Mouse (Mus musculus) olfactory bulb, adult 2 months (tissue): ENCODE data around the gene Scyl1.

Experiments used
- CTCF ChIP-seq: fragments of 200-500 bp; IDR thresholded peaks from 2 replicates; pipeline ENCODE4 v1.5.1; 2012; ENCODE audit warnings: low read depth, mild to moderate bottlenecking, low read length, moderate library complexity; ENCODE audit not compliant: insufficient read depth
- POLR2A ChIP-seq: fragments of 200-500 bp; IDR thresholded peaks from 2 replicates; pipeline ENCODE4 v1.6.1; 2012; ENCODE audit warnings: mild to moderate bottlenecking, low read depth, low read length, moderate library complexity; ENCODE audit not compliant: insufficient read depth

- TF ChIP-seq CTCF (peak; percentile 97), POLR2A (no peak)
Measured at GRCm38 (mm10) chr19:5727701-5728100, 43.5 kb downstream of the Scyl1 start.
